Mouse (Mus musculus): ENCODE data around the gene 1700020L24Rik.

Gene 1700020L24Rik

DNA sequence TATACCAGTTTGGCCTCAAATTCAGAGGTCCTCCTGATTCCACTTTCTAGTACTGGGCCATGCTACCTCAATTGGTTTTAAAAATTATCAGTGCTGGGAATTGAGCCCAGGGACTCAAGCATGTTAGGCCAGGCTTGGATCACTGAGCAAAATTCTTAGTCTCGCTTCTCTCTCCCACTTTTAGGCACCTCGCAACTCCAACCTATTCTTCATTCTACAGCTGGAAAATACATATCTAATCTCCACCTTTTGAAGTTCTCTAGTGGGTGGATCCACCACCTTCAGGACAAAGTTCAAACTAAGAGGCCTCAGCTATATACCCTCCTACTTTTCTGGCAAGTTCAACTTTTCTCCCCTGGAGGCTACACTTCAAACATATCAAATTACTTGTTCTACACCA lies 34.3 kb downstream of the 1700020L24Rik start:
- no peak for DNase-seq (ENCODE audit: low read depth, low spot score)

DNA sequence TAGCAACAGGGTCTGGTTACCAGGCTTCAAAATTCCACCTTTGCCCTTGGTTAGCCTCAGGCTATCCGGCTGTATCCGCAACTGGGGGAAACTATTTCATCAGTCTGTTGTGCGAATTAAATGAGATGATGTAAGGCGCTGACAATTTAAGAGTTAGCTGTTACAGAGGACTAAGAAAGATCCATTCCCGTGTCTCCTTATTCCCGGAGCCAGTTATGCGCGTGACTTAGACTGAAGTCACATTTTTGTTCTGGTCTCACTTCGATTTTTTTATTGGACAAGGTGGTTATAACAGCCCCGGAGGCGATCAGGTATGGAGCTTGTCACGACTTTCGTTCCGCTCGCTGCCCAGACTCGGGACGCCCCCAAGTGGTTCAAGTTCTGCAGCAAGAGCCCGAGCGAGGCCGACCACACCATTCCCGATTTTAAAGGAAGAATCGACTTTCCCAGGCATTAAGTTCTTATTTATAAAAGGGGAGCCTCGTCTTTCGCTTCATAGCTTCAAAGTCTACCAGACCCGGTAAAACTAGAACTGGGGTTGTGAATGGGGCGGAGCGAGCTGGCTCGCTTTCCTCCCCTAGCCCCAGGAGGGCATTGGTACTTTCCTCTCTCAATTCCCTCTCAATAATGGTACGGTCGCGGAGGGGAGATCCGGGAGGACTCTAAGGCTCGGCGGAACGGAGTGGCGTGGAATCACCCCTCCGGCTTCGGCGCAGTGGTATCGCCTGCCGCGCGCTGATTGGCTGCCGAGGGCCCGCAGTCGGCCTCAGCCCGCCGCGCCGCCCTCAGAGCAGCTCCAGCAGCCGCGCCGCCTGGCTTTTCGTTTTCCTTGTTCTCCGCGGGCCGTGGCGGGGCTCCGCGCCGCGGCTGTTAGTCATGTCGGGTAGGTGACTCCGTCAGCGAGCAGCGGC lies 35.1 kb downstream of the 1700020L24Rik start, which contains the start of gene Taf15:
TSS of gene Taf15 (plus strand) at position 763 of the 911 bp plus-strand sequence.
- peak; percentile 96 for DNase-seq (ENCODE audit: low read depth, low spot score)

DNA sequence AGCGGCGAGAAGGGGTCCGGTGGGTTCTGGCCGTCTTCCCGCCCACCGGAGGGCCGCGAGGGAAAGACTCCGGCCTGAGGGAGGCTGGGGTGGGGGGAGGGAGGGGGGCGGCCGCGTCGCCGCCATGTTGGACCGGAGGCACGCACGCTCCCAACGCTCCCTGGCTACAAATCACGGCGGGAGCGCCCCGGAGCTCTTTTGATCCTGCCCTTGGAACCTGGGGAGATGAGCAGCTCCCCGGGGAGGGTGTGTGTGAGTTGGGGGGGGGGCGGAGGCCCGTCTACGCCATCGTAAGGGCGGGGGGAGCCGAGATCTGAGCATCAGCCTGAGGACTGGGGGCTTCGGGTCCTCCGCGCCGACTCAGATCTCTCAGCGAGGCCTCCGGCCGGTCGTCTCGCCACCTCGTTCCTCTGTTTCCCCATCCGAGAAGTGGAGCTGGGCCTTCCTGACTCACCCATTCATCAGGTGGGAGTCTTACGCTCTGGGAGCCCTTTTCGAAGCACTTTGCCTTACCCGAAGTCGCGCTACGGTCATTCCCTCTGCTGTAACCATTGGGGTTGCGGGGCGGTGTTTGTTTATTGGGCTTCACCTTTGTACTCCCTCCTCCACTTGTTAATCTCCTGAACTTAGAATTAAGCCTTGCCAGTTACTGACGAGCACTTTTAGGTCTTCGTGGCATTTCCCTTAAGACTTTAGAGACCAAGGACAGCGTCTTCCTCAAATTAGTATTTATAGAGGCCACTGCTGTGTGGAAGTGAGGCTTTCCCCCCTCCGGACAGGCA lies 35.9 kb downstream of the 1700020L24Rik start:
- peak; percentile 27 for DNase-seq (ENCODE audit: low read depth, low spot score)

Measured in embryo, embryonic 11.5 days (tissue).